Mouse (Mus musculus) spleen, adult 2 months (tissue): ENCODE data around the gene Pgm3.

Source experiments
- CTCF ChIP-seq: fragments of 200-500 bp; IDR thresholded peaks from 2 replicates; pipeline ENCODE4 v1.5.1; 2011; ENCODE audit warnings: mild to moderate bottlenecking, inconsistent platforms; ENCODE audit not compliant: insufficient read depth, insufficient read length, insufficient replicate concordance; ENCODE audit errors: extremely low read depth
- POLR2A ChIP-seq: fragments of 200-500 bp; IDR thresholded peaks from 2 replicates; pipeline ENCODE4 v1.6.1; 2011; ENCODE audit warnings: low read depth, low read length, inconsistent platforms

DNA sequence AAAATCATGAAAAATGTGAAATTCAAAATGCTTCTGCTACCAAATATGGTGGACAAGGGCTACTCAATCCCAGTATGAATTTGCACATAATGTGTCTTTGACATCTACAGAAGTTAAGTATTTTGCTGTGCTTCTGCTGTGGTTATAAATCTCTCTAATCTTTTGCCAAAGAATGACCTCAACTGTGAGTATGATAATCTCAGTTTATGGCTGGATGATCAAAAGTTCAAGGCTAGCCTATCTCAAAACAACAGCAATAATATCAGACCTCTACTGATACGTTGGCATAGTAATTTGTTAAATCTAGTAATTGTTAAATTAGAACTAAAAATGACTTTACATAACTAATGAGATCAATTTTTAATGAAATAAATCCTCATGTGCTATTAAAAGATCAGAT, 44.1 kb upstream of the Pgm3 start:
- no peak for TF ChIP-seq CTCF
- TF ChIP-seq POLR2A = no peak
